Mouse (Mus musculus) mouse embryonic stem cell (cell line): ENCODE data around the gene Batf3.

Experiments
- in situ Hi-C, 2 experiments: fragments of 300-500 bp; cut with MboI; formaldehyde crosslinking; loops; 1 replicate in 1 of 2; 3 replicates in 1 of 2; pipeline ENCODE4 v1.14.3; 2019 to 2020; ENCODE audit warnings: low sequenced_read_pairs in 2 of 2, low pct_unique_long_range_greater_than_20kb in 1 of 2, mixed read lengths in 1 of 2; ENCODE audit not compliant: unreplicated experiment in 1 of 2

Batf3 gene

GRCm38 (mm10) chr1:191097802-191098747 is at the start of gene Batf3:
Batf3 (plus strand) TSS chr1:191097847.
- in situ Hi-C loops, result loop anchor here in 1 of 2 experiments (25.0 kb wide), 1 partner anchor 189 kb away; no protein-coding TSS in a partner anchor

DNA sequence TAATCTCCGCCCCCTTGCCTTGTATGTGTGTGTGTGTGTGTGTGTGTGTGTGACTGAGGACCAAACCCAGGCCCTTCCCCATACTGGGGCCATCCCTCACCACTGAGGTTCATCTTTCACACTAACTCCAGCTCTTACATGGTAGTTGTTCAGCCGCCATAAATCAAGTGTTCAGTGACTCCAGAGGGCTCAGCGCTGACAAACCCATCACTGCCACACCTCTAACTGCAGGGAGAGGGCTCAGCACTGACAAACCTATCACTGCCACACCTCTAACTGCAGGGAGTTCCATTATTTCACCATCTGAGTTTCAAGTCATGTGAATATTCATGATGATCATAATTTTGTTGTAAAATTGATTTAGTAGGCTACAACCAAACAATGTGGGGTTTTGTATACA is 44.1 kb upstream of the Batf3 start:
- in situ Hi-C loops, result no loop called here

DNA sequence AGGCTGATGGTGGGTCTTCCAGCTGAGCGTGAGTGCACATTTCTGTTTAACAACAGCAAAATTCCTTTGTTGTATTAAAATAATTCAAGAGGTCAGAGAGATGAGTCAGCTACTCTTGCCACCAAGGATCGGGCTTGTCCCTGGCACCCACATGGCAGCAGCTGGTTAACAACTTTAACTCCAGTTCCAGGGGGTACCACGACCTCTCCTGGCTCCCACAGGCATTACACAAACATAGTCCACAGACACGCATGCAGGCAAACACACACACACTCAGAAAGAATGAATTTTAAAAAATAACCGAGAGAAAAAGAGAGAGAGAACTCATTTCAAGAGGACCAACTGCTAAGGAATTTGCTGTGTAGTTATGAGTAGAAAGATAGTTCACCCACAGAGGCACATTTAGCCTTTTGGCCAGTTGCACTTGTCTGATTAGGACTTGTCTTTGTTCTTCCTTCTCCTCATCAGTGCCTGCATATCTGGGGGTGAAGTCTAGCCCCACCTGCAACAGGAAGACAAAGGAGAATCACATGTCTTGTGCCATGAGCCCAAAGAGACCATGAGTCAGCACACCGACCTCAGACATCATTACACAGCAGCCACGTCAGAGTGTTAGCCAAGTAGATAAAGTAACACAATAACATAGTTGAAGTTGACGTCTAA is 42.6 kb upstream of the Batf3 start:
- in situ Hi-C loops, result no loop called here

DNA sequence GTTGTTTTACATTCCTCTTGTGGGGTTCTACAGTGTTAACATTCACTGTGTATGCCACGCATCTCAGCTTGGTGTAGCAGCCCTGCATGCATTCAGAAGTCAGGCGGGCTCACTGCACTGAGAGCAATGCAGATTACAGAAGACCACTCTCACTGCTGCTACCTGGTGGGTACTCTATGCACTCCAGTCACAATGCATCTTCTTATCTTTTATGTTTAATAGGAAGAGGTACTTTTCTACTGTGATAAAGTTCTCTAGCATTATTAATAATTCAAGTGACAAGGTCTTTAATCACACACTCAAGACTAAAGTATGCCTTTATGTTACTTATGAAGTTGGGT is 42.1 kb upstream of the Batf3 start:
- in situ Hi-C loops, result no loop called here

DNA sequence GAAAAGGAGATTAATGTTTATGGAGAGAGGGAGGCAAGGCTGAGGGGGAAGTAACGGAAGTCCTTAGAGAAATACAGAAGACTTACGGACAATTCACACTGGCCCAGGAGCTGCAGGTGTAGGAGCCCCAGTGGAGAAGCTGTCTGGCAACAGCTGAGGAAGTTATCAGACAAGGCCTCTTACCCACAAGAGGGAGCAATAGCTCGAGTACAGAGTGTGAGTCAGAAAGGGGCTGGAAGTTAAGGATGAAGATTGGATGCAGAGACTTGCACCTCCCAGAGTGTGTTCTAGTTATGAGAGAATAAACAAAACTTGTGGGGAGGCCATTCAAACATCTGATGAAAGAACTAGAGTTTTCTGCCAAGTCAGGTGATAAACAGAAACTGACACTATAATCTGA is 40.2 kb upstream of the Batf3 start:
- in situ Hi-C loops, result no loop called here

DNA sequence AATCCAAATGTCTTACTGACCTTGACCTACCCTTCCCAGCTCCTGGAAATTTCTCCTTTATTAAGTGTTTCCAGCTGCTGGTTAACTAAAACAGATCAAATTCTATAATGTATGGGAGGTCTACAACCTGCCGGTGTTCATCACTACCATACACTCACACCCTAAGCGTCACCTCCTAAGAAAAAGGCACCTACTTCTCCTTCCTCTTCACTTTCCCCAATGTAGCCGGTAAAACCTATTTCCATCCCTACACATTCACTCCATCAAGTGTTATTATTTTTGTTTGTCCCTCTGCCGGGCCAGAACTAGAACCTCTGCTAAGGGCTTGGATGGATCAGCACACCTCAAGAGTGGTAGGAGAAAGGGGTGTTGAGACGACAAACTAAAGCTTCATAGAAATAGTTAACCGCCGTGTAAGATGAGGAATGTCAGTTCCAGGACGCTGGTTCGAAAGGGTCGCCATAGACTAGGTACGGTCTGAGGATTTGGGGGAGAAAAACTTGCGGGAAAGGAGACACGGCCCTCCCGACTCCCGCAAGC is 35.3 kb upstream of the Batf3 start:
- in situ Hi-C loops, result no loop called here

DNA sequence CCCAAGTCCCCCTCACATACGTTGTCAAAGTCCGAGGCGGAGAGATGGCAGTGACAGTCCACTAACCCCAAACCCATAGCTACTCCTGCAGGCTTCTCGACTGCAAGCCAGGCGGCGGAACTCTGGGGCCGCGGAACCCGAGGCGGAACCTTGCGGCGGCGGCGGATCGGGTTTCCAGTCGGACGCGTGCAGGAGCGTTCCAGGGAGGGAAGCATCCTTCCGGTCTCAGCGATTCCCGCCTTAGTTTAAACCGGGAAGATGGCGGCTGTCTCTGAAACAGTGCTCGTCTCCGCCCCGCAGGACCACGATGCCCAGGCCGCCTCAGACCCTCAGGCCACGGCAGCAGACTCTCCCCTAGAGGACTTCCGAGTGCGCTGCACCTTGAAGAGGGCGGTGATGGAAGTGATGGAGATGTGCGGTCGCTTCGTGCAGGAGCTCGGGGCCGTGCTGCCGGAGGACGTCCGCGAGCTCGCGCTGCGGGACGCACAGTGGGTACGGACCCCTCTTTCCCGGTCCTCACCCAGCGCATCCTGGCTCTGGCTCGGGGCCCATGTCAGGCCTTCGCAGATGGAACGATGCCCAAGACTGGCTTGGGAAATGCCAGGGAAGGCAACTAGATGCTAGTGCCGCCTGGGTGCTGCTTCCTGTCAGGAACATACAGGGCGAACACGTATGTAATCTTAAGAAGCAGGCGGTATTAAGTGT is 34.7 kb upstream of the Batf3 start, which contains the start of the genes Tatdn3 and Nsl1:
Gene Tatdn3, minus strand, starts transcription at position 152 of the 705 bp plus-strand sequence.
Gene Nsl1, plus strand, starts transcription at position 232 of the 705 bp plus-strand sequence.
- in situ Hi-C loops, result no loop called here

DNA sequence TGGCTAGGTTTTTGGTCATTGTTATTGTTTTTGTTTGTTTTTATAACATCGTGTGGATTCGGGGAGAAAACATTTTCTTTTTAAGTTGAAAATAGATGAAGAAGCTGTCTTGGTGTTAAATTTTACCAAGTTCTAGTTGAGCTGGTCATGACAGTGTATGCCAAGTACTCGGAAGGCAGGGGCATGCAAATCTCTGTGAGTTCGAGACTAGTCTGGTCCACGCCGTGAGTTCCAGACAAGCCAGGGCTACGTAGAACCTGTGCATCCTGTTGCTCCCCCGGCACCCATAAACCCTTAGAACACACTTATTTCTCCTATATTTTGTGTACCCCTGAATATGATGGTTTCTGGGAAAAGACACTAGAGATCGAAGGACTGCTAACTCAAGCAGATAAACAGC is 33.9 kb upstream of the Batf3 start:
- in situ Hi-C loops, result no loop called here

- in situ Hi-C loops, result no loop called here
These were observed 33.1 kb upstream of the Batf3 start for GRCm38 (mm10) chr1:191064535-191064934.

GRCm38 (mm10) chr1:191065188-191065587 is 32.5 kb upstream of the Batf3 start:
- in situ Hi-C loops, result no loop called here

DNA sequence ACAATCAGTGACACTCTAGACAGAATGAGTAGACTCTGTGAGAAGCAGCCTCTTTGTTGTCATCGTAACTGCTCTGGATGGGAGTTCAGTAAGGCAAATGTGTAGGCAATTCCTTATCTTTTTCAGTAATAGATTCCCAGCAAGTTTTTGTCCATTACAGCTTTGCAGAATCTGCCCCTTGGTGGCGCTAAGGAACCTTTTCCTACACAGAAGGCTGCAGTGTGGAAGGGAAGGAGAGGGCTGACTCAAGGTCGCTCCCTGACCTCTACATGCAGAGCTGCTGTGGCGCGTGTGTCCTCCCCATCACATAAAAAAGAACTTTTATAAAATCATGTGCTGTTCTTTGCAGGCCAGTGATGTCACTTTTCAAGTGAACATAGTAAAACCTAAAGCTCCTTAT is 29.3 kb upstream of the Batf3 start:
- in situ Hi-C loops, result no loop called here

- in situ Hi-C loops, result no loop called here
These were observed 27.4 kb upstream of the Batf3 start for GRCm38 (mm10) chr1:191070259-191070658.

DNA sequence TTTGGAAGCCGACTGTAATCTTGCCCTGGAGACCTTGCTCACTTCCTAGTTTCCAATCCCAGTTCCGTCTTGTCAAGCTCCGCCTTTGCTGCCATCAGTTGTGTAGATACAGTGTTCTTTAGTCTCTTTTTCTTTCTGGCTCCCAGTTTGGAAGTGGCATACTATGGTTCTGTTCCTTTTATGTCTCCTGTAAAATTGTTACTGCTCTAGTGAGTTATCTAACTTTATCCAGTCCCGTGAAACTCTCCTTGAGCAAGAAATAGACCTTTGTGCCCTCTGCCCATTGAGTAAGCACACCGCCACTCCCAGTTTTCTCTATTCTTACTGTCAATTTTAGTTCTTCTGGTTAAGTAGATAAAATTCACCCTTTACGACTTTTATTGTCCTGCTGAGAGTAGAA is 26.0 kb upstream of the Batf3 start:
- in situ Hi-C loops, result no loop called here

GRCm38 (mm10) chr1:191072329-191072913 is 25.2 kb upstream of the Batf3 start:
- in situ Hi-C loops, result no loop called here

DNA sequence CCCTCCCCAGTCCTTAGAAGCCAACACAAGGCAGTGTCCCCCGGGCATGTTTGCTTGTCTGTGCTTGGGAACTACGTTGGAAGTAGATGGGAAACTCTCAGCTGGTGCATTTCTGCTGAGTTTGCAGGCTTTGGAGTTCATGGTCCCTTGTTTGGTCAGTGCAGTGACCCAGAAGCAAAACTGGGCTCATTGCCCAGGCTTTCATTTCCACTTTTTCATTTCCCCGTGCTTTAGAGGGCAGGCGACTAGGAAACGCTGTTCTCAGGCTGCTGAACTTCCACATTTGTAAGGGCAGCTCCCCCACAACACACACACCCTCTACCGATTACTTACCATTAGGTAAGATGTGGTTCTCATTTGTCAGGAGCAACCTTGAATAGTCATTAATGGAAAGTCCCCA is 24.6 kb upstream of the Batf3 start:
- in situ Hi-C loops, result no loop called here

DNA sequence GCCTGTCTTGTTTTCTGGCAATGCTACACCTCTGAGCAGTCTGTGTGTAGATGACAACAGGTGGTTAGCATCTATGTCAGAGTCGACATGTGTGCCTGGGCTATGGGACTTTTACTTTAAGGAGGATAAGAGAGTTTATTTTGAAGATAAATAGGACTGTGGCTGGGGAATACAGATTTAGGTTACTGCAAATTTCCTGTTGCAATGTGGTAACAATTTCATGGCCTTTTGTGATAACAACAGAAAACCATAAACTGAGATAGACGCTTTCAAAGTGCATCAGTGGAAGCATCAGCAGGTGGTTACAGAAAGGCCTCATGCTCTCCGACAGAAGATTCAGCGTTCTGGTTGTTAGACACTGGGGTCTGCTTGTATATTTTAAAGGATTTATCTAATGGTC is 24.2 kb upstream of the Batf3 start:
- in situ Hi-C loops, result no loop called here

GRCm38 (mm10) chr1:191075199-191075883 is 22.3 kb upstream of the Batf3 start:
- in situ Hi-C loops, result loop anchor here in 1 of 2 experiments (25.0 kb wide), 1 partner anchor 212 kb away; no protein-coding TSS in a partner anchor

- in situ Hi-C loops, result loop anchor here in 1 of 2 experiments (25.0 kb wide), 1 partner anchor 204 kb away; no protein-coding TSS in a partner anchor
These were observed 14.4 kb upstream of the Batf3 start for GRCm38 (mm10) chr1:191083230-191083629.
